Mouse (Mus musculus) layer of hippocampus, adult 2 months (tissue): ENCODE data around the gene Phactr1. TPM values are rescaled to one million over a fixed set of nuclear protein-coding genes. Genes with fewer than 3 reads are reported as not detected.
A peak's percentile ranks its signal among the peaks of the same experiment; 100 is the strongest.

ENCODE experiments used
- DNase-seq, 2 experiments: peaks; one replicate each; pipeline ENCODE4 v3.0.0; 2022; ENCODE audit warnings: low spot score in 2 of 2
- H3K27ac ChIP-seq: fragments of 200-600 bp; 2 replicates; pipeline ENCODE4 v1.8.1; 2022
- H3K4me3 ChIP-seq: fragments of 200-600 bp; 2 replicates; pipeline ENCODE4 v1.8.1; 2022; ENCODE audit warnings: mild to moderate bottlenecking
- CTCF ChIP-seq: fragments of 200-600 bp; conservative IDR thresholded peaks from 2 replicates; pipeline ENCODE4 v1.8.1; 2022; ENCODE audit warnings: antibody characterized with exemption, mild to moderate bottlenecking, moderate library complexity
- total RNA-seq, 2 experiments: library from RNA; stranded (reverse); gene quantifications; 2 replicates each; pipeline ENCODE4 v1.2.3; 2021

Phactr1 gene
- total RNA-seq, 2 experiments from 2014 or later, result 307 to 310 TPM

DNA sequence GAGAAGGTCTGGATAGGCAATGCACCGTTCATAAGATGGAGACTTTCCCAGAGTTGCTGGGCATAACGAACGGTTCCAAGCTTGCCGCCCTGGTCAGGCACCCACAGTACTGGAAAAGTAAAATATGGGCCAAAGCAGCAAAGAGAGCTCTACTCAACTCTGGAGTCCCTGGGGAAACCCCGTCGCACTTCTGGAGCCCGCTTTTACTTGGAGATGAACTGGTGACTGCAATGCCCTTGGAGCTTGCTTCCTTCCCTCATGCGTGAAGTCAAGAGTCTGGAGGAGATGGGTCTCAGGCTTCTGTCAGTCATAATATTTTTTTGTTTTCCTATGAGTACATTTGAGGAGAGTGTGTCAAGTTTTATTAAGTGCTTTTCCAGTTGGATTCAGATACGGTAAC lies 302.2 kb downstream of the Phactr1 start:
- Histone ChIP-seq H3K27ac (no peak overlapping the region), H3K4me3 (no peak overlapping the region)
- no peak for DNase-seq
- TF ChIP-seq CTCF, result no peak

DNA sequence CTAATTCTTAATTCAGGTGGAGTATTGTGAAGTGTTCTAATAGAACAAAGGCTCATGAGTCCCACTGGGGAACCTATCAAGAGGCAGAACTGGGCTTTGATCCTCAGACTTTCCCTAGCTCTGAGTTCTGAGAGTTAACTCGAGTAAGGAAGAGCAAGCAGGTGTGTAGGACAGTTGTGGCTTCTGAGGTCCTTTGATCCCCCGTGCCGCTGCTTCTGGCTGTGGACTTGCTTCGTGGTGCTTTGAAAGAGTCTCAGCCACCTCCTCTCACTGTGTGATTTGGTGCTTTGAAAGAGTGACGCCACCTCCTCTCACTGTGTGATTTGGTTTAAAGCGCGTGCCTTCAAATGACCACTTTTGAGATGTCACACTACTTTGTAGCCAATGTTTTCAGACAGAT lies 305.4 kb downstream of the Phactr1 start:
- no peak for DNase-seq
- no peak for TF ChIP-seq CTCF
- Histone ChIP-seq H3K27ac (peak overlapping the region; percentile 62), H3K4me3 (no peak overlapping the region)

DNA sequence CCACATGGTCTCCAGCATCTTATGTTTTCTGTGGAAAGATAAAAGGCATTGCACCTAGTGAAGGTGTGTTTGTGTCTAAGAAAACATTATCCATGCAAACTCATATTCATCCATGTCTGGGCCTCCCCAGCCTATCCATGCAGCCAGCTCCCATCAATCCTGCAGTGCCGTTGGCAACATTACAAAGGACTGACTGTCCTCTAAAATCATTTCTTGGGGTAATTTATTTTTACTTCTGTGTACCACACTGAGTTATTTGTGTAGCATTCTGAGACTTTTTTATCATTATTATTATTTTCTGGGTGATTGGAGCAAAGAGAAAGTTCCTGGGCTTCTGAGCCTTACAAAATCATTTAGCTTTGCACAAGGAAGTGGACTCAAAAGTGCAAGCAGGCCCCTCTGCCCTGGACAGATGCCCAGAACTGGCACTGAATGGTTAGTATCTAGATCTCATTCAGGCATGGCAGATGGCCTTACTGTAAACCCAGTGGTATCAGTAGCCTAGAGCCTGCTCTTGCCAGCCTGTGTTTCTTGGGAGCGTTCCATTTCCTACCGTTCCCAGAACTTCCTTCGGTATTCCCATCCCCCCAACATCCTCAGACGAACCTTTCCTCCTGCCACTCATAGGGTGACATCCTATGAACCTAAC lies 307.6 kb downstream of the Phactr1 start:
- no peak for TF ChIP-seq CTCF
- no peak for DNase-seq
- H3K27ac ChIP-seq, result peak overlapping the region; percentile 75
- H3K4me3 ChIP-seq, result no peak overlapping the region

GRCm38 (mm10) chr13:42989481-42989880 lies 309.1 kb downstream of the Phactr1 start:
- Histone ChIP-seq H3K27ac (peak overlapping the region; percentile 8; the same call in 1 of the 2 replicates), H3K4me3 (no peak overlapping the region)
- DNase-seq, result no peak
- TF ChIP-seq CTCF, result no peak

DNA sequence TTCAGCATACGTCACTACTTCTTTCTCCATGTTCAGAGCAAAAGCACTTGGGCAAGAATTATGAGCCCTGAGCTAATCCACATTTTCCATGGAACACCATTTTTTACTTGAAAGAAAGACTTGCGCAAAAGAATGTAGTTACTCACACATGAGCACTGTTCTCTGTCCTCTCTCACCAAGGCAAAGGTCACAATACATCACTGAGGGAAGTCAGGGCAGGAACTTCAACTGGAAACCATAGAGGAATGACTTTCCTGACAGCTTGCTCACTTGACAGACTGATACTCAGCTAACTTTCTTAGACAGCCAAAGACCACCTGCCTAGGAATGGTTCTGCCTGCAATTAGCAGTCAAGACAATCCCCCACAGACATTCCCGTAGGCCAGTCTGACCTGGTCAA lies 309.6 kb downstream of the Phactr1 start:
- no peak for TF ChIP-seq CTCF
- DNase-seq, result no peak
- H3K4me3 ChIP-seq, result no peak overlapping the region
- peak overlapping the region; percentile 37 for H3K27ac ChIP-seq

- DNase-seq, result no peak
- TF ChIP-seq CTCF, result no peak
- Histone ChIP-seq H3K27ac (peak overlapping the region; percentile 80), H3K4me3 (no peak overlapping the region)
Measured at GRCm38 (mm10) chr13:42990493-42991111, 310.2 kb downstream of the Phactr1 start.

DNA sequence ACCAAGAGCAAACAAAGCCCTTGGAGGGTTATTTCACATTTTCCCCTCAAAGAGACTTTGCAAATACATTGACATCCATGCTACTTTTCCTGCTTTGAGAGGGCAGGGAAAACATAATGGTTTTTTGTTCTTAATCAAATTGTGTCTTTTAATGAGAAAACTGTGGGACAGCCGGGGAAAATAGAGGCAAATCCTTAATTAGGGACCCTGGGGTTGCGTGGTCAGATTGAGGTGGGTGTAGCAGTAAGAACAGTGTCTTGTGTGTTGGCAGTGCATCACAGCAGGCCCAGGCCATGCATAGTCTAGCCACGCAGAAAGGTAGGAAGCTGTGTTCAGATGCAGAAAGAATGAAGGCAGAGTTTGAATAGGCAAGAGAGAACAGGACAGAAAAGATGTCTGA lies 310.7 kb downstream of the Phactr1 start:
- DNase-seq, result no peak
- H3K4me3 ChIP-seq, result no peak overlapping the region
- no peak for TF ChIP-seq CTCF
- peak overlapping the region; percentile 80 for H3K27ac ChIP-seq

GRCm38 (mm10) chr13:42992306-42992705 lies 311.9 kb downstream of the Phactr1 start:
- H3K4me3 ChIP-seq, result no peak overlapping the region
- no peak for TF ChIP-seq CTCF
- peak in 1 of 2 experiments; percentile 71 for DNase-seq
- peak overlapping the region; percentile 80 for H3K27ac ChIP-seq

GRCm38 (mm10) chr13:42994276-42994675 lies 313.9 kb downstream of the Phactr1 start:
- DNase-seq, result no peak
- H3K27ac ChIP-seq, result no peak overlapping the region
- no peak for TF ChIP-seq CTCF
- no peak overlapping the region for H3K4me3 ChIP-seq

DNA sequence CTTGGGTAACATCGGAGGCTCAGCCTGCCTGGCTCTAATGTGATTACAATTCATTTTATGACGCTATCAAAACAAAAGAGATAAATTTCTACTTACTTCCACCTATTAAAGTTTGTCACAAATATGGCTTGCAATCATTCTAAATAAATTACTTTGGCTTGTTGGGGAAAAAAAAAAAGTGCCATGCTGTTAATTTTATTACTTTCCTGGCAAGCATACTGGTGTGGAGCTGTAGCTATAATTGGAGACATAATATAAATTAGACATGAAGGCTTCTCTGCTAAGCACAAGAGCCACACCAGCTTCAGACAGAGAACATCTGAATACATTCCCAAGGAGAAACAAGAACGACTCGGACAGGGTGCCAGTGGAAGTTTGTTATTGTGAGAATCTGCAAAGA lies 315.8 kb downstream of the Phactr1 start:
- Histone ChIP-seq H3K27ac (peak overlapping the region; percentile 70), H3K4me3 (no peak overlapping the region)
- DNase-seq, result no peak
- TF ChIP-seq CTCF, result no peak

- Histone ChIP-seq H3K4me3 (no peak overlapping the region), H3K27ac (no peak overlapping the region)
- no peak for DNase-seq
- TF ChIP-seq CTCF, result no peak
Measured at GRCm38 (mm10) chr13:42999287-42999686, 318.9 kb downstream of the Phactr1 start.

DNA sequence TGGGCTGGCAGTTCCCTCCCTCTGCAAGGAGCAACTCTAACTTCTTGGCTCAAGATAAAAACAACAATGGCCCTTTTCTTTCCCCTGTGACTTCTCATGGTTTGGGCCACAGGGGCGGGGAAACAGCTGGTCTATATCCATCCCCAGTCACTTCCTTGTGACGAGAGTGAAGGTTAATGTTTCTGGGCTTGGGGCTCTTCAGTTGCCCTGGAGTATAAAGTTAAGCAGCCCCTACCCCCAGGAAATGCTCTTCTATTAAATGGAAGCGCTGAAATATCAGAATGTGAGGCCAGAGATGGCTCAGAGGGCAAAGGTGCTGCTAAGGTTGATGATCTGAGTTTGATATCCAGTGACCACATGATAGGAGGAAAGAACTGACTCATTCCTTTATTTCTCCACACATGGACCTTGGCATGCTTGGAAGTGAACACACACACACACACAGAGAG lies 324.7 kb downstream of the Phactr1 start:
- Histone ChIP-seq H3K4me3 (no peak overlapping the region), H3K27ac (peak overlapping the region; percentile 53; the same call in 1 of the 2 replicates)
- DNase-seq, result no peak
- no peak for TF ChIP-seq CTCF

DNA sequence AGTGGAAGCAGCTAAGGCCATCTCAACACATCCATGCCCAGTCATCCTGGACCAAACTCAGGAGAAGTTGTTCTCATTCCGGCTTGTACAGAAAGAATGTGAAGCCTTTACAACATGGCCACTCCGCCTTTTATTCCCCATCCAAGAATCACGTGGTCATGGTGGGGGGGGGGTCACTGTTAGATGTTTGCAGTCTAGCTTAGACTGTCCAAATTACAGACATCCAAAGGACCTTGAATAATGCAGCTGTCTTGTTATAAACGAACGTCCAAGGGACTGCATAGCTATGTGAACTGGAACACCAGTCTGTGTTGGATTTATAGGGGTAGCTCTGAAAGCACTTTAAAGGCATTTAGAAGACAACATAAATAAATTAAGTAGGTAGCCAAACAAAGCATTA lies 328.0 kb downstream of the Phactr1 start:
- DNase-seq, result no peak
- Histone ChIP-seq H3K27ac (peak overlapping the region; percentile 83; the same call in 1 of the 2 replicates), H3K4me3 (no peak overlapping the region)
- TF ChIP-seq CTCF, result no peak

DNA sequence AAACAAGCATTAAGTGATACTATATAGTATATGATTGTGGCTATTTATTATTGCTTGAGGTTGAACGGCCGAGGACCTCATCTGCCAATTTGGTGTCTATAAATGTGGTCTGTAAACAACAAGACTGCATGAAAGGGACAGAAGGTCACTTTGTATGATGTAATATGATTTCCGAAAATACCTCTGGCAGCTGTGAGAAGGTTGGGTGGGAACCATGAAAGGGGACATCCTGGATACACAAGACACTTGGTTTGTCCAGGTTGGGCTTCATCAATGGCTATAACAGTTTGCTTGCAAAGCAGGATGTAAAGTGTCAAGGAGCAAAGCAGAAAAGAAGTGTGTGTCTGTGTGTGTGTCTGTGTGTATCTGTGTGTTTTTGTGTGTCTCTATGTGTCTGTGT lies 329.2 kb downstream of the Phactr1 start:
- H3K27ac ChIP-seq, result peak overlapping the region; percentile 83
- no peak for TF ChIP-seq CTCF
- H3K4me3 ChIP-seq, result no peak overlapping the region
- no peak for DNase-seq
